Mouse (Mus musculus): ENCODE measurements around the gene Ang2. TPM values are rescaled to one million over a fixed set of nuclear protein-coding genes. Genes with fewer than 3 reads are reported as not detected.
A peak's percentile ranks its signal among the peaks of the same experiment; 100 is the strongest.
"Not testable (repeated sequence)": the region's sequence is repeated elsewhere in the genome, so short reads cannot be mapped to it uniquely, and the experiment has no call there.

Gene Ang2
- not detected in 2 replicates for total RNA-seq (2021)
- long read RNA-seq: 0 reads

- no peak for DNase-seq
Observed at GRCm38 (mm10) chr14:51199098-51200023, at the start of gene Ang2. Gene Ang2 (minus strand): TSS chr14:51199148.

GRCm38 (mm10) chr14:51247736-51248135, 48.8 kb upstream of the Ang2 start:
- DNase-seq: no peak

- DNase-seq: peak; percentile 9
Observed at GRCm38 (mm10) chr14:51240899-51241298, 42.0 kb upstream of the Ang2 start.

GRCm38 (mm10) chr14:51237488-51237887, 38.5 kb upstream of the Ang2 start:
- DNase-seq: not testable (repeated sequence)

- DNase-seq: not testable (repeated sequence)
Observed at GRCm38 (mm10) chr14:51229657-51230056, 30.7 kb upstream of the Ang2 start.

GRCm38 (mm10) chr14:51220075-51220474, 21.1 kb upstream of the Ang2 start:
- DNase-seq: not testable (repeated sequence)

GRCm38 (mm10) chr14:51203115-51203514, 4.2 kb upstream of the Ang2 start, which contains the start of gene Ear14:
Gene Ear14 (plus strand): TSS chr14:51203391.
- DNase-seq: no peak

- no peak for DNase-seq
Observed at GRCm38 (mm10) chr14:51200466-51200865, 1.5 kb upstream of the Ang2 start.

- no peak for DNase-seq
Observed at GRCm38 (mm10) chr14:51200054-51200453, 1.1 kb upstream of the Ang2 start.

- no peak for DNase-seq
Observed at GRCm38 (mm10) chr14:51195681-51196080, 3.3 kb downstream of the Ang2 start.

- not testable (repeated sequence) for DNase-seq
Observed at GRCm38 (mm10) chr14:51181051-51181450, 17.9 kb downstream of the Ang2 start.

GRCm38 (mm10) chr14:51173843-51174242, 25.1 kb downstream of the Ang2 start:
- DNase-seq: no peak

- not testable (repeated sequence) for DNase-seq
Observed at GRCm38 (mm10) chr14:51172947-51173346, 26.0 kb downstream of the Ang2 start.

GRCm38 (mm10) chr14:51172095-51172865, 26.7 kb downstream of the Ang2 start:
- DNase-seq: peak; percentile 26

- no peak for DNase-seq
Observed at GRCm38 (mm10) chr14:51166068-51166467, 32.9 kb downstream of the Ang2 start.

- no peak for DNase-seq
Observed at GRCm38 (mm10) chr14:51165435-51165834, 33.5 kb downstream of the Ang2 start.

- DNase-seq: not testable (repeated sequence)
Observed at GRCm38 (mm10) chr14:51163323-51163722, 35.6 kb downstream of the Ang2 start.

GRCm38 (mm10) chr14:51161976-51162375, 37.0 kb downstream of the Ang2 start, which contains the start of gene Rnase2b:
Gene Rnase2b (plus strand): TSS chr14:51162260.
- DNase-seq: not testable (repeated sequence)

- no peak for DNase-seq
Observed at GRCm38 (mm10) chr14:51157072-51157471, 41.9 kb downstream of the Ang2 start.

- no peak for DNase-seq
Observed at GRCm38 (mm10) chr14:51156736-51157068, 42.2 kb downstream of the Ang2 start.

GRCm38 (mm10) chr14:51156056-51156735, 42.8 kb downstream of the Ang2 start:
- no peak for DNase-seq

GRCm38 (mm10) chr14:51152249-51152870, 46.6 kb downstream of the Ang2 start:
- no peak for DNase-seq

Data from adrenal gland, postnatal 25 days (tissue).